Mouse (Mus musculus) v-Abl transformed pro-B cells (cell line): Measurements from ENCODE around the gene Oxct2b.
"Not testable (repeated sequence)": the region's sequence is repeated elsewhere in the genome, so short reads cannot be mapped to it uniquely, and the experiment has no call there.

ENCODE experiments used
- in situ Hi-C, 2 experiments: fragments of 400-800 bp; cut with MboI; formaldehyde crosslinking; loops; one replicate each; pipeline ENCODE4 v1.15.1; 2025; ENCODE audit not compliant: unreplicated experiment in 2 of 2

Oxct2b gene

GRCm38 (mm10) chr4:123116011-123116410, at the start of gene Oxct2b:
Gene Oxct2b (plus strand): TSS chr4:123116266.
- in situ Hi-C loops: no loop called here

- in situ Hi-C loops: loop anchor here in 1 of 2 experiments (5.0 kb wide), 1 partner anchor 66 kb away; no protein-coding TSS in a partner anchor
Measured at GRCm38 (mm10) chr4:123068646-123069045, 47.4 kb upstream of the Oxct2b start.

GRCm38 (mm10) chr4:123071266-123071966, 44.6 kb upstream of the Oxct2b start:
- in situ Hi-C loops: no loop called here

- in situ Hi-C loops: loop anchor here in 1 of 2 experiments (25.0 kb wide), 1 partner anchor 490 kb away; no protein-coding TSS in a partner anchor
Measured at GRCm38 (mm10) chr4:123076928-123077327, 39.1 kb upstream of the Oxct2b start.

GRCm38 (mm10) chr4:123078231-123078630, 37.8 kb upstream of the Oxct2b start:
- in situ Hi-C loops: loop anchor here in 1 of 2 experiments (25.0 kb wide), 1 partner anchor 491 kb away; no protein-coding TSS in a partner anchor

- in situ Hi-C loops: loop anchor here (5.0 to 25.0 kb wide), 6 partner anchors 83 to 1836 kb away; partner anchors contain the start of gene Mycl (in 1 of the 2)
Measured at GRCm38 (mm10) chr4:123080791-123081190, 35.3 kb upstream of the Oxct2b start.

- in situ Hi-C loops: loop anchor here (5.0 to 25.0 kb wide), 6 partner anchors 85 to 1838 kb away; partner anchors contain the start of gene Mycl (in 1 of the 2)
Measured at GRCm38 (mm10) chr4:123082283-123083163, 33.5 kb upstream of the Oxct2b start.

GRCm38 (mm10) chr4:123083323-123083902, 32.7 kb upstream of the Oxct2b start:
- in situ Hi-C loops: loop anchor here (5.0 to 25.0 kb wide), 6 partner anchors 86 to 1839 kb away; partner anchors contain the start of gene Mycl (in 1 of the 2)

- in situ Hi-C loops: loop anchor here (10.0 to 25.0 kb wide), 3 partner anchors 280 to 1840 kb away; no protein-coding TSS in a partner anchor
Measured at GRCm38 (mm10) chr4:123085290-123085689, 30.8 kb upstream of the Oxct2b start.

- in situ Hi-C loops: loop anchor here (10.0 to 25.0 kb wide), 3 partner anchors 282 to 1842 kb away; no protein-coding TSS in a partner anchor
Measured at GRCm38 (mm10) chr4:123086381-123086780, 29.7 kb upstream of the Oxct2b start.

GRCm38 (mm10) chr4:123092621-123093020, 23.4 kb upstream of the Oxct2b start:
- in situ Hi-C loops: loop anchor here in 1 of 2 experiments (10.0 to 25.0 kb wide), 2 partner anchors 505 to 1828 kb away; no protein-coding TSS in a partner anchor

GRCm38 (mm10) chr4:123093064-123093776, 22.8 kb upstream of the Oxct2b start:
- in situ Hi-C loops: loop anchor here in 1 of 2 experiments (10.0 to 25.0 kb wide), 2 partner anchors 506 to 1828 kb away; no protein-coding TSS in a partner anchor

- in situ Hi-C loops: loop anchor here in 1 of 2 experiments (10.0 to 25.0 kb wide), 2 partner anchors 507 to 1829 kb away; no protein-coding TSS in a partner anchor
Measured at GRCm38 (mm10) chr4:123093869-123094268, 22.2 kb upstream of the Oxct2b start.

- in situ Hi-C loops: no loop called here
Measured at GRCm38 (mm10) chr4:123104651-123105450, 11.2 kb upstream of the Oxct2b start, which contains the start of gene Bmp8b. Gene Bmp8b (plus strand): TSS chr4:123105165.

- in situ Hi-C loops: no loop called here
Measured at GRCm38 (mm10) chr4:123105451-123105790, 10.6 kb upstream of the Oxct2b start.

- in situ Hi-C loops: not testable (repeated sequence)
Measured at GRCm38 (mm10) chr4:123105929-123106328, 10.1 kb upstream of the Oxct2b start.

- in situ Hi-C loops: no loop called here
Measured at GRCm38 (mm10) chr4:123106864-123107263, 9.2 kb upstream of the Oxct2b start.

GRCm38 (mm10) chr4:123108056-123108455, 8.0 kb upstream of the Oxct2b start:
- in situ Hi-C loops: no loop called here

- in situ Hi-C loops: no loop called here
Measured at GRCm38 (mm10) chr4:123110751-123111150, 5.3 kb upstream of the Oxct2b start.
